Mouse (Mus musculus) erythroblast, embryonic 14.5 days (primary cell): ENCODE results near the gene Cdk1. TPM values are rescaled to one million over a fixed set of nuclear protein-coding genes. Genes with fewer than 3 reads are reported as not detected.

Source experiments
- H3K27me3 ChIP-seq: 2 replicates; pipeline ENCODE4 v1.6.1; 2012; ENCODE audit warnings: inconsistent platforms; ENCODE audit not compliant: control insufficient read depth
- H3K36me3 ChIP-seq: 2 replicates; pipeline ENCODE4 v1.6.1; 2012; ENCODE audit warnings: mild to moderate bottlenecking, inconsistent platforms; ENCODE audit not compliant: control insufficient read depth
- H3K4me1 ChIP-seq: 2 replicates; pipeline ENCODE4 v1.6.1; 2012; ENCODE audit warnings: inconsistent platforms; ENCODE audit not compliant: control insufficient read depth
- H3K4me3 ChIP-seq: replicated peaks from 2 replicates; pipeline ENCODE3; 2012; ENCODE audit warnings: moderate library complexity, mild to moderate bottlenecking, inconsistent platforms
- H3K9me3 ChIP-seq: 2 replicates; pipeline ENCODE4 v1.6.1; 2012; ENCODE audit warnings: low read length, inconsistent platforms, mixed read lengths; ENCODE audit not compliant: control insufficient read depth
- GATA1 ChIP-seq: IDR thresholded peaks from 2 replicates; pipeline ENCODE4 v1.6.1; 2012; ENCODE audit warnings: low read length, inconsistent platforms, mixed read lengths
- TAL1 ChIP-seq: IDR thresholded peaks from 3 replicates; pipeline ENCODE4 v1.6.1; 2012; ENCODE audit warnings: low read length, inconsistent platforms, mixed read lengths
- polyA plus RNA-seq: library from polyadenylated mRNA; stranded (reverse); fragments of >175 nt; gene quantifications from 2 replicates; pipeline ENCODE4 v1.2.3, GENCODE M21; 2012

The Cdk1 gene
- polyA plus RNA-seq, 1 experiment = 7.7 TPM

DNA sequence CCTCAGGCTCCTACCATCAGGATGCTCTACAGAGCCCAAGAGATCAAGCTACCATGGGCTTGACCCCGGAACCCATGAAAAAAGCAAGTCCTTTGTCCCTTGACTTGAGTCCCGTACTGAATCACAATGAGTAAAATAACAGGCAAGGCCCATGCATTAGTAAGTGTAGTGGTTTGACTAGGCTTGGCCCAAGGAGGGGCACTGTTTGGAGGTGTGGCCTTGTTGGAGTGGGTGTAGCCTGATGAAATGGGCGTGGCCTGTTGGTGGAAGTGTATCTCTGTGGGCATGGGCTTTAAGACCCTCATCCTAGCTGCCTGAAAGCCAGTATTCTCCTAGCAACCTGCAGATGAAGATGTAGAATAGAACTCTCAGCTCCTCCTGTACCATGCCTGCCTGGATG is 47.9 kb downstream of the Cdk1 start:
- Histone ChIP-seq H3K4me1 (peaks cover 21% of the 10 kb centered on the region), H3K4me3 (no peak overlapping the region), H3K27me3 (no peaks in the 10 kb centered on the region), H3K36me3 (no peaks in the 10 kb centered on the region), H3K9me3 (no peaks in the 10 kb centered on the region)
- no peak for TF ChIP-seq GATA1
- no peak for TF ChIP-seq TAL1

DNA sequence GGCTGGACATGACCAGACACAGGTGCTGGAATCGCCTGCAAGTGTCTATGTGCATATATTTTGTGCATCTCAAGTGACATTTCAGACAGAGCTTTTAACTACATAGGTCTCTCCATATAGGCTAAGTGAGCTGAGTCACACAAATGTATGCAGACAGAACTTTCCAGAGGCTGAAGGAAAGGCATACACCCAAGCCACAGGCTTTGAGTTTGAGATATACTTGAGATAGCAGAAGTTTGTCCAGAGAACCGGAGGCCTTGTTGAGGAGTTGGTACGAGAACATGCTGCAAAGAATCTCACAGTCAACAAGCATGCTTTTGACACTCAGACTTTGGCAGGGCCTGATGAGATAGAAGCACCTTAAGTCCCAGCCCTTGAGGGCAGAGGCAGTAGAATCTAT is 50.1 kb downstream of the Cdk1 start:
- H3K27me3 ChIP-seq = no peaks in the 10 kb centered on the region
- H3K4me3 ChIP-seq = no peak overlapping the region
- H3K9me3 ChIP-seq = no peaks in the 10 kb centered on the region
- no peaks in the 10 kb centered on the region for H3K36me3 ChIP-seq
- H3K4me1 ChIP-seq = peaks cover 21% of the 10 kb centered on the region
- TF ChIP-seq GATA1 = no peak
- no peak for TF ChIP-seq TAL1

DNA sequence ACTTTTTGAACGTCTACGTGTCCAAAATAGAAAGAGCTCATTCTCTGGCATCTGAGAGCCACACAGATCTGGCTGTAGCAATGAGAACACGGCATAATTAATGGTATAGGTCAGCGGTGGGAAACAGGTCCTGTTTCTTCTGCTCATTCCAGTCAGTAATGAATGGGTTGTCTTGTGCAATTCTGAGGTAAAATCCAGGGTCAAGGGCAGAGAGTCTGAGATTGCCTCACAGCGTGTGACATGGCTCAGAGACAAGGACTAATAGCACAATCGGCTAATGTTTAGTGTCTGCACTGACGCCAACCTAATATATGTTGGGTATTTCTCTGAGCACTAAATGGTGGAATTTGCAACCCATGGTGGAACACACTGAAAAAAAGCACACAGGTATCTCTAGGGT is 52.8 kb downstream of the Cdk1 start:
- H3K36me3 ChIP-seq = no peaks in the 10 kb centered on the region
- no peaks in the 10 kb centered on the region for H3K9me3 ChIP-seq
- H3K4me1 ChIP-seq = peaks cover 4% of the 10 kb centered on the region
- no peaks in the 10 kb centered on the region for H3K27me3 ChIP-seq
- TF ChIP-seq TAL1 = no peak
- TF ChIP-seq GATA1 = no peak
- H3K4me3 ChIP-seq = no peak overlapping the region

DNA sequence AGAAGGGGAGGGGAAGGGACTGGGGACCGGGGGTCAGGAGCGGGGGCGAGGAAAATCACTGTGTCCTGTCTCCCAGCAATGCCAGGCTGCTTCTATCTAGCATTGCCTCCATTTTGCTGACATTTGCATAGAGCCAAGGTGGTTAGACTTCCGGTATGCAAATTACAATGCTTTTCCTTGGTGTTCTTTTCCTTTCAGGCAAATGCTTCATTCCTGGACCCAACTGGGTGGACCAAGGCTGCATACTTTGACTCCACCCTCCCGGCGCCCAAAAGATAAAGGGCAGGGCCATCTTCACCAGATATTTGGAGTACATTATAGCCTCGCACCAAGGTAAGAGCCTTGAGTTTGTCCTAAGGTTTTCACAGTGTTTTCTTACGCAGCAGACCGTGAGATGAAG is 56.8 kb downstream of the Cdk1 start:
- Histone ChIP-seq H3K36me3 (no peaks in the 10 kb centered on the region), H3K4me1 (no peaks in the 10 kb centered on the region), H3K4me3 (no peak overlapping the region), H3K27me3 (no peaks in the 10 kb centered on the region), H3K9me3 (no peaks in the 10 kb centered on the region)
- TF ChIP-seq TAL1 (no peak), GATA1 (no peak)

DNA sequence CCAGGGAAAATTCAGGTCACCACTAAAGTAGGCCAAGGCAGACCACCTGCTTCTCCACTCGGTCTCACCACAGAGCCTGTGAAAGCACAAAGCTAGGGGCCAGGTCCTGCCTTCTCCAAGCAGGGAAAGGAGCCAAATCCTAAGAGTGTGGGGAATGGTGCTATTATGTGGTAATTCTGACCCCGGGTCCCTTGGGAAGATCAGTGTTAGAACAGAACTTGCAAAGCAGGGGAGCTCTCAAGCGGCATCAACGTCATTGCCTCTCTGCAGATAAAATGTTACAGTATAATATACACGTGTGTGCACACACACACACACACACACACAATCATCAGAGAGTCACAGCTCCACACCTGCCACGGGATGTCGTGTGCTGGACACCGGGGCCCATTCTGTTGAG is 62.0 kb downstream of the Cdk1 start:
- no peaks in the 10 kb centered on the region for H3K27me3 ChIP-seq
- no peaks in the 10 kb centered on the region; the same call in 1 of the 2 replicates for H3K36me3 ChIP-seq
- H3K4me3 ChIP-seq = no peak overlapping the region
- no peaks in the 10 kb centered on the region for H3K9me3 ChIP-seq
- no peaks in the 10 kb centered on the region for H3K4me1 ChIP-seq
- TF ChIP-seq TAL1 (no peak), GATA1 (no peak)

DNA sequence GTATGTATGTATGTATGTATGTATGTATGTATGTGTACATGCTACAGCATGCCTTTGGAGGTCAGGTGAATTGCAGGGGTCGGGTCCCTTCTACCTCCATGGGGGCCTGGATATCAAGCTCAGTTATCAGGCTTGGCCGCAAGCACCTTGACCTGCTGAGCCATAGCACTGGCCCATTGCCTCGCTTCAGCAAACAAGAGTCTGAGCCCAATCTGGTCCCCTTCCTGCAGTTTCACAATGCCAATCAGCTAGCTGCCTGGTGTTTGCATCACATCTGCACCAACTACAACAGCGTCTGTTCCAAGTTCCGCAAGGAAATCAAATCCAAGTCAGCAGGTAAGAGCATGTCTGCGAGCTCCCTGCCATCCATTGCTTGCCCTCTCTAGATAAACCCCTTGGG is 64.0 kb downstream of the Cdk1 start:
- H3K4me1 ChIP-seq = no peaks in the 10 kb centered on the region
- TF ChIP-seq GATA1 (no peak), TAL1 (no peak)
- no peaks in the 10 kb centered on the region for H3K27me3 ChIP-seq
- no peak overlapping the region for H3K4me3 ChIP-seq
- H3K36me3 ChIP-seq = peaks cover 3% of the 10 kb centered on the region; the same call in 1 of the 2 replicates
- no peaks in the 10 kb centered on the region for H3K9me3 ChIP-seq

DNA sequence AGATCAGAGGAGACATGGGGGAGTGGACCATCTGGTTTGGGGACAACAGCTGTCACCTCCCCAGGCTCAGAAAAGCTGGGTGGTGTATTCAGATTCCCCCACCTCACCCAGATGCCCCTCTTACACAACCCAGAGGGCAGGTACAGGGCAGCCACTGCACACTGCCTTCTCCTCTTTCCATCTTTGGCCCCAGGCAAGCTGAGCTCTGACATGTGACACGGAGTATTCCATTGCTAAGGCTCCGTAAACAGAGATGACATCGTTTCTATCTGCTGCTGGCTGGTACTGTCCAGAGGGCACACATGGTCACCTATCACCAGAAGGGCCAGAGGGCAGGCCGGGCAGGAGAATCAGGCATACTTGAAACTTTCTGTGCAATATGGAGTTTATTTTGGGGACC is 64.7 kb downstream of the Cdk1 start:
- H3K27me3 ChIP-seq = no peaks in the 10 kb centered on the region
- H3K36me3 ChIP-seq = peaks cover 3% of the 10 kb centered on the region; the same call in 1 of the 2 replicates
- no peak overlapping the region for H3K4me3 ChIP-seq
- TF ChIP-seq GATA1 (no peak), TAL1 (no peak)
- H3K9me3 ChIP-seq = no peaks in the 10 kb centered on the region
- H3K4me1 ChIP-seq = no peaks in the 10 kb centered on the region

DNA sequence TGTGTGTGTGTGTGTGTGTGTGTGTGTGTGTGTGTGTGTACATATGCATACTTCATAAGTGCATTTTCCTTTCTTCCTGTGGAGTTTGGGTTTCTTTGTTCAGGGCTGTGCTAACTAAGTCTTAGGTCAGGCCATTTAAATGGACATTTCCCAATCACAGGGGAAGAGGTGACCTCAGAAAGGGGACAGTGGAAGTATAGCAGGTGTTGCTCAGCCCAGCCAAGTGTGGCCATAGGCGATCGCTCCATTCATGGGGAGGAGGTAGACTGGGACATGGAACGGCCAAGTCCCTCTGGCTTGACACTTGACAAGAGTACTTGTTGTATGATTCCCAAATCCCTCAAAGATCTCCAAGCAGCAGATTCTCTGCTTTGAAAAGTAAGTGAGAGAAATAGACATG is 65.8 kb downstream of the Cdk1 start:
- H3K4me1 ChIP-seq = no peaks in the 10 kb centered on the region
- no peaks in the 10 kb centered on the region for H3K9me3 ChIP-seq
- H3K4me3 ChIP-seq = no peak overlapping the region
- TF ChIP-seq TAL1 (no peak), GATA1 (no peak)
- no peaks in the 10 kb centered on the region for H3K27me3 ChIP-seq
- H3K36me3 ChIP-seq = peaks cover 3% of the 10 kb centered on the region; the same call in 1 of the 2 replicates

Other genes with a start within 250 kb of the Cdk1 start
- 0.03 TPM in 2 replicates for gene Rhobtb1, start 201.5 kb downstream of the Cdk1 start, polyA plus RNA-seq
- gene A930033H14Rik, start 139.8 kb downstream of the Cdk1 start, polyA plus RNA-seq = not detected in 2 replicates
- 0.03 TPM in 1 of 2 replicates, not detected in the other for gene Ank3, start 45.8 kb upstream of the Cdk1 start, polyA plus RNA-seq